Mouse (Mus musculus): ENCODE results near the gene Rabgef1. TPM values are rescaled to one million over a fixed set of nuclear protein-coding genes. Genes with fewer than 3 reads are reported as not detected.

Gene Rabgef1
- polyA plus RNA-seq, 1 experiment from 2014 or later: 34.3 TPM

DNA sequence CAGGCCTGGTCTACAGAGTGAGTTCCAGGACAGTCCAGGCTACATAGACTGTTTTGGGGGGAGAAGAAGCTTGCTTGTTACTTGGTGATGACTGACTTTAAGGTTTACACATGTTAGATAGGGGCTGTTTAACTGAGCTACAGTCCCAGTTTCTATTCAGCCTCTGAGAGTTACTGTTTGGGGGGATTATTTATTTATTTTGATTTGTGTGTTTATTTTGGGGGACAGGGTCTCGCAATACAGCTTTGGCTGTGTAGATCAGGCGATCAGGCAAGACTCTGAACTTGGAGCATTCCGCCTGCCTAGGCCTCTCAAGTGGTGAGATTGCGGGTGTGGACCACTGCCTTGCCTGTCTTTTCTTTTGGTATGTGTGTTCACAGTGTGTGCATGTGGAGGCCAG is 1.4 kb downstream of the Rabgef1 start:
- ATAC-seq (ENCODE audit: low FRiP score, low read depth): no peak
- Histone ChIP-seq H3K4me2 (replicated peaks) (peak overlapping the region; percentile 71), H3K36me3 (no peaks in the 10 kb centered on the region), H3K9me3 (no peaks in the 10 kb centered on the region), H3K27me3 (replicated peaks) (no peaks in the 10 kb centered on the region), H3K4me1 (peaks cover 18% of the 10 kb centered on the region), H3K4me3 (no peak overlapping the region), H3K27ac (no peak overlapping the region), H3K9ac (no peak overlapping the region)
- WGBS: 92% methylated on average over 4 of the region's 4 CpGs

DNA sequence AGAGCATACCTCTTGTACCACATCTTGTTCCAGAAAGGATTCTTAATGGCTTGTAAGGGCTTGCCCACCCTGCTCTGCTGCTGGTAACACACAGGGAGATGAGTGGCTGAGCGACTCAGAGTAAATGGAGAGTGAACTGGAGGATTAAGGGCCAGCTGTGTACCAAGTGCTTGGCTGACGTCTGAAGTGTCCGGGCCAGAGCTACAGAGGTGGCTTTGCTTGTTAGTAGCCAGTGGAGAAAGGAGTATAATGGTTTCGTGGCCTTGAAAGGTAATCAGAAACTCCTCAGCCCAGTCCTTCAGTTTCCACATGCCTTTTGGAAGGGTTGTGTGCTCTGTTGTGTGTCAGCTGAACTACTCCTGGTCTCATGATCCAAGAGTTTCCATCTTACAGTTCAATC is 6.3 kb downstream of the Rabgef1 start:
- Histone ChIP-seq H3K4me3 (no peak overlapping the region), H3K9ac (no peak overlapping the region), H3K4me1 (peaks cover 5% of the 10 kb centered on the region), H3K9me3 (no peaks in the 10 kb centered on the region), H3K27me3 (replicated peaks) (no peaks in the 10 kb centered on the region), H3K36me3 (no peaks in the 10 kb centered on the region), H3K4me2 (replicated peaks) (no peak overlapping the region), H3K27ac (no peak overlapping the region)
- 74% methylated on average over 4 of the region's 4 CpGs for WGBS
- ATAC-seq (ENCODE audit: low FRiP score, low read depth): no peak

DNA sequence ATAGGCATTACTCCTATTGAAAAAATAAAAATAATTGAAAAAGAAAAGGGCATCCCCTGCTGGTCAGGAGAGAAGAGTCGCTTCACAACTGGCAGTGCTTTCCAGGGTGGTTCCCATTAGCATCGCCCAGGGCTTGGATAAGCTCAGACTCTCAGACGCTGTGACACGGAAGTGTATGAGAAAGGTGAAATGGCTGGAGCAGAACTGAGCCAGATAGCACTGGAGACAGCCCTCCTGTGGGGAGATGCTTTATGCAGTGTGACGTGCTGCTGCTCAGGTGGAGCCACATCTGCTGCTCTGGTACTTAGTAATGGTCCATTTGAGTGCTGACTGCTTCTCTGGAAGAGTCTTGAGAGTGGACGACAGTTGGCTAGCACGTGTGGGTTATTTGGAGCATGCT is 8.8 kb downstream of the Rabgef1 start:
- H3K9me3 ChIP-seq: no peaks in the 10 kb centered on the region
- no peaks in the 10 kb centered on the region for H3K4me1 ChIP-seq
- H3K36me3 ChIP-seq: no peaks in the 10 kb centered on the region
- no peak for ATAC-seq (ENCODE audit: low FRiP score, low read depth)
- no peak overlapping the region for H3K4me2 ChIP-seq (replicated peaks)
- H3K9ac ChIP-seq: no peak overlapping the region
- 67% methylated on average over 7 of the region's 7 CpGs for WGBS
- no peaks in the 10 kb centered on the region for H3K27me3 ChIP-seq (replicated peaks)
- no peak overlapping the region for H3K4me3 ChIP-seq
- H3K27ac ChIP-seq: no peak overlapping the region

- H3K4me3 ChIP-seq: no peak overlapping the region
- H3K9me3 ChIP-seq: no peaks in the 10 kb centered on the region
- H3K9ac ChIP-seq: no peak overlapping the region
- no peaks in the 10 kb centered on the region for H3K27me3 ChIP-seq (replicated peaks)
- no peaks in the 10 kb centered on the region for H3K4me1 ChIP-seq
- H3K27ac ChIP-seq: no peak overlapping the region
- H3K36me3 ChIP-seq: no peaks in the 10 kb centered on the region
- no peak for ATAC-seq (ENCODE audit: low FRiP score, low read depth)
- WGBS: 91% methylated on average over 6 of the region's 6 CpGs
- H3K4me2 ChIP-seq (replicated peaks): no peak overlapping the region
These were observed 10.3 kb downstream of the Rabgef1 start for GRCm38 (mm10) chr5:130181740-130182540.

GRCm38 (mm10) chr5:130182541-130182821 is 10.9 kb downstream of the Rabgef1 start:
- no peak overlapping the region for H3K4me2 ChIP-seq (replicated peaks)
- 87% methylated on average over 3 of the region's 3 CpGs for WGBS
- H3K36me3 ChIP-seq: no peaks in the 10 kb centered on the region
- ATAC-seq (ENCODE audit: low FRiP score, low read depth): no peak
- H3K9ac ChIP-seq: no peak overlapping the region
- H3K4me1 ChIP-seq: no peaks in the 10 kb centered on the region
- H3K4me3 ChIP-seq: no peak overlapping the region
- H3K27ac ChIP-seq: no peak overlapping the region
- no peaks in the 10 kb centered on the region for H3K9me3 ChIP-seq
- no peaks in the 10 kb centered on the region for H3K27me3 ChIP-seq (replicated peaks)

GRCm38 (mm10) chr5:130184193-130184856 is 12.7 kb downstream of the Rabgef1 start:
- 88% methylated on average over 9 of the region's 9 CpGs for WGBS
- Histone ChIP-seq H3K9ac (no peak overlapping the region), H3K4me2 (replicated peaks) (no peak overlapping the region), H3K27me3 (replicated peaks) (no peaks in the 10 kb centered on the region), H3K9me3 (no peaks in the 10 kb centered on the region), H3K4me3 (no peak overlapping the region), H3K4me1 (no peaks in the 10 kb centered on the region), H3K36me3 (peaks cover 5% of the 10 kb centered on the region; the same call in 1 of the 2 replicates), H3K27ac (no peak overlapping the region)
- ATAC-seq (ENCODE audit: low FRiP score, low read depth): no peak

DNA sequence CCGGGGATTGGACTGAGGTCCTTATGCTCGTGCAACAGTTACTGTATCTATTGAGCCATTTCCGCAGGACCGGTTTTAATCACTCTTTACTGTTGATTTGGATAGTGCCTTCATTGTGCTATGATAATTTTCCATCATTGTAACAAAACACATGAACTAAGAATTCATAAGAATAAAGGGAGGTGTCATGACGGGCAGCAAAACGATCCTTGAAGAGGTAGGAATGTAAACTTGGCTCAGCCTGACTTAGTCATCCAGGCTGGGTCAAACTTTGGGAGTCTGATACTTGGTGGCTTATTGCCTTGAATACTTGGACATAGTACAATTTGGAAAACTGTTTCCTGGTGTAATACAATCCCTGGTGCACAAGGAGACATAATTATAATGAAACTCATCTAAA is 13.7 kb downstream of the Rabgef1 start:
- Histone ChIP-seq H3K9ac (no peak overlapping the region), H3K9me3 (no peaks in the 10 kb centered on the region), H3K4me2 (replicated peaks) (no peak overlapping the region), H3K27ac (no peak overlapping the region), H3K36me3 (peaks cover 15% of the 10 kb centered on the region; the same call in 1 of the 2 replicates), H3K4me3 (no peak overlapping the region), H3K4me1 (no peaks in the 10 kb centered on the region), H3K27me3 (replicated peaks) (no peaks in the 10 kb centered on the region)
- WGBS: 90% methylated on average over 6 of the region's 6 CpGs
- no peak for ATAC-seq (ENCODE audit: low FRiP score, low read depth)

- Histone ChIP-seq H3K4me2 (replicated peaks) (no peak overlapping the region), H3K36me3 (peaks cover 28% of the 10 kb centered on the region), H3K27ac (peak overlapping the region; percentile 23; the same call in 1 of the 2 replicates), H3K9ac (no peak overlapping the region), H3K4me3 (no peak overlapping the region), H3K4me1 (no peaks in the 10 kb centered on the region), H3K9me3 (no peaks in the 10 kb centered on the region), H3K27me3 (replicated peaks) (no peaks in the 10 kb centered on the region)
- ATAC-seq (ENCODE audit: low FRiP score, low read depth): no peak
- WGBS: 62% methylated on average over 7 of the region's 7 CpGs
These were observed 15.8 kb downstream of the Rabgef1 start for GRCm38 (mm10) chr5:130187383-130187782.

DNA sequence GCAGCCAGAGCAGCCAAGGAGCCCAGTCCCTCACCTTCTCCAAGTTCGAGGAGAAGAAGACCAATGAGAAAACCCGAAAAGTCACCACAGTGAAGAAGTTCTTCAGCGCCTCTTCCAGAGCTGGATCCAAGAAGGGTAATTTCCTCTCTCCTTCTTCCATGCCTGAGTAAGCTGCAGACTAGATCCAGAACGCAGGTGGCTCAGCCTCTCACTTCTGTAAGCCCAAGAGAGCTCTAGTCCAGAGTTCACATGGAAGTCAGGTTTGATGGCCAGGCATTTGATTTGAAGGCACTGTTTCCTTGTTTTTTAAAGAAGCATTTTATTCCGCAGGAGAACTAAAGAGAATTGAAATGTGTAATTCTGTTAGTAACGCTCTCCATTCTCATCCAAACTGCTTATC is 19.3 kb downstream of the Rabgef1 start:
- Histone ChIP-seq H3K9ac (no peak overlapping the region), H3K27ac (no peak overlapping the region), H3K36me3 (peaks cover 41% of the 10 kb centered on the region), H3K4me3 (no peak overlapping the region), H3K9me3 (no peaks in the 10 kb centered on the region), H3K4me2 (replicated peaks) (no peak overlapping the region), H3K27me3 (replicated peaks) (no peaks in the 10 kb centered on the region), H3K4me1 (no peaks in the 10 kb centered on the region)
- ATAC-seq (ENCODE audit: low FRiP score, low read depth): no peak
- WGBS: 91% methylated on average over 6 of the region's 6 CpGs

GRCm38 (mm10) chr5:130191865-130192264 is 20.3 kb downstream of the Rabgef1 start:
- H3K9me3 ChIP-seq: no peaks in the 10 kb centered on the region
- H3K27ac ChIP-seq: no peak overlapping the region
- H3K36me3 ChIP-seq: peaks cover 41% of the 10 kb centered on the region
- H3K4me1 ChIP-seq: no peaks in the 10 kb centered on the region
- 86% methylated on average over 6 of the region's 6 CpGs for WGBS
- H3K4me3 ChIP-seq: no peak overlapping the region
- no peak overlapping the region for H3K9ac ChIP-seq
- no peak overlapping the region for H3K4me2 ChIP-seq (replicated peaks)
- no peak for ATAC-seq (ENCODE audit: low FRiP score, low read depth)
- no peaks in the 10 kb centered on the region for H3K27me3 ChIP-seq (replicated peaks)

DNA sequence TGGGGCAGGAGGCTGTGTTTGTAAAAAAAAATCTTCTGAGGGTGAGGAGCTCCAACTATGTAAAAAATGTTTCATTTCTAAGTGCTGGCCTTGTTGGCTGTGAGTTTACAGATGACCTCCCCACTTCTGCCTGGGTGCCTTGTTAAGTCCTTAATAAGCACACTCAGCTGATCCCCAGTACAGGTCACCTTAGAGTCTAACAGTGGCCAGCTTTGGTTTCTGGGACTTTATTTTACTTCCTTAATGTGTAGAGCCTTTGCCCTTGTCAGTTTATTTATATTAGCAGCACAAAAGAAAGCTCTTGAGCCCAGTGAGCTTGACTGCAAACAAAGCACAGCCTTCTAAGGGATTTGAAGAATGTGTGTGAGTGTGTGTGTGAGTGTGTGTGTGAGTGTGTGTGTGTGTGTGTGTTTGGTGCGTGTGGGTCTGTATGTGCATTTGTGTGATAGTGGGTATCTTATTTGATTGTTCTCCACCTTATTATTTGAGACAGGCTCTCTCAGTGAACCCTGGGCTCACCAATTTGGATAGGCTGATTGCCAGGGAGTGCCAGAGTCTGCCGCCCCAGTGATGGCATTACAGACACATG is 20.9 kb downstream of the Rabgef1 start:
- Histone ChIP-seq H3K4me2 (replicated peaks) (no peak overlapping the region), H3K9me3 (no peaks in the 10 kb centered on the region), H3K27me3 (replicated peaks) (no peaks in the 10 kb centered on the region), H3K36me3 (peaks cover 43% of the 10 kb centered on the region), H3K4me1 (no peaks in the 10 kb centered on the region), H3K4me3 (no peak overlapping the region), H3K9ac (no peak overlapping the region), H3K27ac (no peak overlapping the region)
- WGBS: 81% methylated on average over 2 of the region's 2 CpGs
- no peak for ATAC-seq (ENCODE audit: low FRiP score, low read depth)

GRCm38 (mm10) chr5:130193760-130194159 is 22.2 kb downstream of the Rabgef1 start:
- no peak overlapping the region for H3K27ac ChIP-seq
- H3K4me3 ChIP-seq: no peak overlapping the region
- ATAC-seq (ENCODE audit: low FRiP score, low read depth): no peak
- H3K36me3 ChIP-seq: peaks cover 55% of the 10 kb centered on the region
- no peaks in the 10 kb centered on the region for H3K9me3 ChIP-seq
- no peak overlapping the region for H3K9ac ChIP-seq
- no peaks in the 10 kb centered on the region for H3K27me3 ChIP-seq (replicated peaks)
- no peaks in the 10 kb centered on the region for H3K4me1 ChIP-seq
- no peak overlapping the region for H3K4me2 ChIP-seq (replicated peaks)
- WGBS: 90% methylated on average over 3 of the region's 3 CpGs

All from neural tube, embryonic 12.5 days (tissue).